Comparison of ENCODE assay signal across 23 mouse cellular contexts in the genomic region with DNA sequence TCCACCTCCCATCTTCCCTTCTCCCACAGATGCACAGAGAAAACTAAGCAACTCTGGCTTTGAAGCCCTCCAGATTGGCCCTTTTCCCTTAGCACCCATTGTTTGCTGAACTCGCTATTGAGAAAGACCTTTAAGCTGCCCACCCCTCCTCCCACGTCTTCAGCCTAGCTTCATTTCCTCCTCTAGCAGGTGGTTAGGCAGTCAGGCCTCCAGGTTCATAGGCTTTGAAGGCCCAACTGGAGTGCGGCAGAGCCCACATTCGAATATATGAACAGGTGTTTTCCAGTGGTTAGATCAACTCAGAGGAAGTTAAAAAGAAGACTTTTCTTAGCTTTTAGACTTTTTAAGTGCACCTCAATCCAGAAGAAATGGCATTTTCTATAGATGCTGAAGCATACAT.
DNase-seq lines count a peak whose midpoint lies in the region; TF ChIP-seq lines count a peak whose summit lies in the region.
"Had no signal": no experiment of that assay in that cellular context is flagged by ENCODE, and none has a peak within 500 bp of the region (broad histone marks: within the 10 kb centered on the region; RNA-seq: fewer than 3 reads in every experiment).

No protein-coding gene starts in this region.

- TF ChIP-seq RAD21 in CH12.LX (IDR thresholded peaks at IDR 0.05; ENCODE audit: low read depth, low read length): no peak; the same call in 1 of the 2 replicates

- H3K9me3 ChIP-seq in CH12.LX (replicated peaks; ENCODE audit: low read length): no peaks in the 10 kb centered on the region
- no peaks in the 10 kb centered on the region for H3K9me3 ChIP-seq in forebrain, embryonic 10.5 days
- H3K9me3 ChIP-seq: embryonic facial prominence, embryonic 15.5 days; forebrain, embryonic 15.5 days; heart, embryonic 13.5 days; hindbrain, embryonic 15.5 days; limb, embryonic 15.5 days; midbrain, embryonic 15.5 days had no signal

- H3K36me3 ChIP-seq in CH12.LX (replicated peaks in 1 of 2; ENCODE audit: control insufficient read depth in 1 of 2, insufficient read depth in 1 of 2, low read length in 1 of 2): no peaks in the 10 kb centered on the region
- H3K36me3 ChIP-seq in forebrain, embryonic 10.5 days (replicated peaks): no peaks in the 10 kb centered on the region
- H3K36me3 ChIP-seq: embryonic facial prominence, embryonic 15.5 days; forebrain, embryonic 15.5 days; heart, embryonic 13.5 days; hindbrain, embryonic 15.5 days; limb, embryonic 15.5 days; midbrain, embryonic 15.5 days had no signal

- no peak overlapping the region for H3K27ac ChIP-seq in CH12.LX (ENCODE audit: insufficient read depth, low read depth)
- no peak overlapping the region for H3K27ac ChIP-seq in forebrain, embryonic 10.5 days
- H3K27ac ChIP-seq: embryonic facial prominence, embryonic 15.5 days; forebrain, embryonic 15.5 days; heart, adult 2 months; heart, embryonic 13.5 days; hindbrain, embryonic 15.5 days; limb, embryonic 15.5 days; liver, embryonic 14.5 days; midbrain, embryonic 15.5 days had no signal

- dilution Hi-C loops in CH12.LX (cut with MboI; ENCODE audit: extremely low pct_ligation_motif_present, extremely low pct_unique_long_range_greater_than_20kb, low sequenced_read_pairs): no loop called here

- peak; percentile 78 for TF ChIP-seq EP300 in CH12.LX (IDR thresholded peaks at IDR 0.05; ENCODE audit: low read length)

- no peaks in the 10 kb centered on the region for H3K27me3 ChIP-seq in CH12.LX (replicated peaks)
- H3K27me3 ChIP-seq in forebrain, embryonic 10.5 days (ENCODE audit: poor library complexity, severe bottlenecking): no peaks in the 10 kb centered on the region
- H3K27me3 ChIP-seq: embryonic facial prominence, embryonic 15.5 days; forebrain, embryonic 15.5 days; heart, embryonic 13.5 days; hindbrain, embryonic 15.5 days; limb, embryonic 15.5 days; megakaryocyte, embryonic 14.5 days; midbrain, embryonic 15.5 days had no signal

- H3K79me2 ChIP-seq in CH12.LX (replicated peaks; ENCODE audit: control insufficient read depth, extremely low read depth, insufficient read depth, poor library complexity, severe bottlenecking): no peaks in the 10 kb centered on the region

- DNase-seq in CD4-positive helper T cell, adult 2 months (ENCODE audit: low read depth, low spot score): peak; percentile 42
- DNase-seq in CH12.LX (ENCODE audit: extremely low read depth): peak; percentile 69
- DNase-seq in thymus, adult 18-20 months: peak; percentile 61 to 78
- peak; percentile 67 to 82 for DNase-seq in thymus, postnatal 36 days
- DNase-seq in layer of hippocampus, postnatal 14 days (ENCODE audit: low spot score in 2 of 2): no peak
- no peak for DNase-seq in forebrain, embryonic 10.5 days (ENCODE audit: extremely low spot score, low spot score)
- no peak for DNase-seq in kidney, postnatal 25 days
- DNase-seq: adrenal gland, adult 2 months; cerebellum, adult 8-10 months; heart, adult 2 months; heart, postnatal 36 days; kidney, postnatal 36 days; lung, embryonic 14.5 days; lung, postnatal 36 days had no signal

- TF ChIP-seq CTCF in CH12.LX (conservative IDR thresholded peaks at IDR 0.05 in 1 of 2, IDR thresholded peaks at IDR 0.05 in 1 of 2; ENCODE audit: low read depth in 2 of 2, low read length in 2 of 2): no peak

- in situ Hi-C loops in CH12.LX (cut with MboI; ENCODE audit: low pct_ligation_motif_present, low pct_unique_long_range_greater_than_20kb, low sequenced_read_pairs): no loop called here

- H3K9ac ChIP-seq in CH12.LX (ENCODE audit: insufficient read depth, low read depth): no peak overlapping the region
- H3K9ac ChIP-seq: embryonic facial prominence, embryonic 15.5 days; forebrain, embryonic 15.5 days; heart, embryonic 13.5 days; hindbrain, embryonic 15.5 days; limb, embryonic 15.5 days; liver, embryonic 14.5 days; lung, embryonic 14.5 days; midbrain, embryonic 15.5 days had no signal

- WGBS in forebrain, embryonic 10.5 days: 60% methylated on average over 4 of the region's 4 CpGs

- no peak overlapping the region; the same call in 1 of the 2 replicates for H3K4me2 ChIP-seq in CH12.LX (ENCODE audit: insufficient read depth, low read depth, poor library complexity, severe bottlenecking)
- H3K4me2 ChIP-seq: embryonic facial prominence, embryonic 15.5 days; forebrain, embryonic 15.5 days; heart, embryonic 13.5 days; hindbrain, embryonic 15.5 days; limb, embryonic 15.5 days; lung, embryonic 14.5 days; midbrain, embryonic 15.5 days had no signal

- TF ChIP-seq POLR2A in CH12.LX (IDR thresholded peaks at IDR 0.05; ENCODE audit: low read depth, low read length): no peak

- H3K4me3 ChIP-seq in CH12.LX (replicated peaks in 1 of 3; ENCODE audit: low read depth in 2 of 3, low read length in 2 of 3, poor library complexity in 1 of 3): no peak overlapping the region
- no peak overlapping the region for H3K4me3 ChIP-seq in forebrain, embryonic 10.5 days
- H3K4me3 ChIP-seq: embryonic facial prominence, embryonic 15.5 days; forebrain, embryonic 15.5 days; heart, adult 2 months; heart, embryonic 13.5 days; hindbrain, embryonic 15.5 days; limb, embryonic 15.5 days; megakaryocyte, embryonic 14.5 days; midbrain, embryonic 15.5 days; myocyte had no signal

- H3K4me1 ChIP-seq in CH12.LX (ENCODE audit: control insufficient read depth in 1 of 2, insufficient read depth in 2 of 2): peaks cover 7 to 24% of the 10 kb centered on the region in 2 experiments
- peaks cover 6% of the 10 kb centered on the region for H3K4me1 ChIP-seq in forebrain, embryonic 10.5 days
- H3K4me1 ChIP-seq: embryonic facial prominence, embryonic 15.5 days; forebrain, embryonic 15.5 days; heart, embryonic 13.5 days; hindbrain, embryonic 15.5 days; limb, embryonic 15.5 days; megakaryocyte, embryonic 14.5 days; midbrain, embryonic 15.5 days had no signal

TF ChIP-seq in CH12.LX, 34 proteins besides CTCF, POLR2A, EP300 and RAD21:
- TF ChIP-seq NRF1 (IDR thresholded peaks at IDR 0.05; ENCODE audit: low read depth, low read length): no peak
- TF ChIP-seq TBP (conservative IDR thresholded peaks at IDR 0.05; ENCODE audit: low read depth, low read length): no peak
- TF ChIP-seq E2F4 (IDR thresholded peaks at IDR 0.05; ENCODE audit: insufficient replicate concordance, low read depth, low read length): no peak
- TF ChIP-seq ZNF384 (IDR thresholded peaks at IDR 0.05; ENCODE audit: low read depth, low read length): no peak
- no peak for TF ChIP-seq GABPA (IDR thresholded peaks at IDR 0.05; ENCODE audit: insufficient replicate concordance, low read depth, low read length)
- no peak for TF ChIP-seq MYC (IDR thresholded peaks at IDR 0.05; ENCODE audit: low read depth, low read length)
- TF ChIP-seq POLR2AphosphoS2 (IDR thresholded peaks at IDR 0.05; ENCODE audit: low read depth, low read length): no peak
- TF ChIP-seq SMC3 (IDR thresholded peaks at IDR 0.05; ENCODE audit: low read depth, low read length): no peak
- no peak for TF ChIP-seq HCFC1 (IDR thresholded peaks at IDR 0.05; ENCODE audit: low read depth, low read length)
- no peak for TF ChIP-seq CHD1 (IDR thresholded peaks at IDR 0.05; ENCODE audit: low read depth, low read length)
- TF ChIP-seq UBTF (IDR thresholded peaks at IDR 0.05; ENCODE audit: low read depth, low read length): no peak
- no peak for TF ChIP-seq MXI1 (IDR thresholded peaks at IDR 0.05; ENCODE audit: low read depth, low read length)
- TF ChIP-seq JUND (conservative IDR thresholded peaks at IDR 0.05; ENCODE audit: low read depth, low read length): no peak
- no peak for TF ChIP-seq USF2 (conservative IDR thresholded peaks at IDR 0.05; ENCODE audit: low read depth, low read length)
- TF ChIP-seq RCOR1 (conservative IDR thresholded peaks at IDR 0.05; ENCODE audit: low read depth, low read length): no peak
- no peak for TF ChIP-seq PAX5 (IDR thresholded peaks at IDR 0.05; ENCODE audit: low read length)
- TF ChIP-seq ELF1 (IDR thresholded peaks at IDR 0.05; ENCODE audit: low read depth, low read length): 0 out of 2 replicates have a peak, but pooled peaks have one; percentile 36
- TF ChIP-seq ETS1 (conservative IDR thresholded peaks at IDR 0.05; ENCODE audit: low read depth, low read length): 0 out of 2 replicates have a peak, but pooled peaks have one; percentile 11
- TF ChIP-seq MAFK (IDR thresholded peaks at IDR 0.05; ENCODE audit: insufficient replicate concordance, low read length): no peak
- TF ChIP-seq IRF4 (IDR thresholded peaks at IDR 0.05; ENCODE audit: low read depth, low read length): peak; percentile 43
- 0 out of 2 replicates have a peak, but pooled peaks have one; percentile 42 for TF ChIP-seq CHD2 (IDR thresholded peaks at IDR 0.05; ENCODE audit: low read length)
- TF ChIP-seq MAX (IDR thresholded peaks at IDR 0.05; ENCODE audit: low read length): peak; percentile 68; the same call in 1 of the 2 replicates
- peak; percentile 28; the same call in 1 of the 2 replicates for TF ChIP-seq BHLHE40 (IDR thresholded peaks at IDR 0.05; ENCODE audit: low read depth, low read length)
- TF ChIP-seq ZMIZ1 (IDR thresholded peaks at IDR 0.05; ENCODE audit: low read depth, low read length): no peak
- TF ChIP-seq ZKSCAN1 (IDR thresholded peaks at IDR 0.05; ENCODE audit: borderline replicate concordance, low read depth, low read length): no peak
- peak; percentile 84 for TF ChIP-seq TCF12 (IDR thresholded peaks at IDR 0.05; ENCODE audit: low read depth, low read length)
- TF ChIP-seq KAT2A (IDR thresholded peaks at IDR 0.05; ENCODE audit: insufficient replicate concordance, low read length): no peak
- TF ChIP-seq JUN (IDR thresholded peaks at IDR 0.05; ENCODE audit: insufficient read depth, low read depth, low read length): no peak
TF ChIP-seq in CH12.LX: peak in this region for 7.

Comparison
In these comparisons a context has a peak if more than half of its experiments do, and no peak if none do; other contexts are left out.
1. DNase-seq: peak in CD4-positive helper T cell, adult 2 months (single experiment), CH12.LX (single experiment), thymus, adult 18-20 months (2 of 2) and thymus, postnatal 36 days (2 of 2); none in layer of hippocampus, postnatal 14 days (0 of 2), forebrain, embryonic 10.5 days (single experiment) and kidney, postnatal 25 days (0 of 2).